Comparison of ENCODE assay signal across 20 mouse cellular contexts in the genomic region with DNA sequence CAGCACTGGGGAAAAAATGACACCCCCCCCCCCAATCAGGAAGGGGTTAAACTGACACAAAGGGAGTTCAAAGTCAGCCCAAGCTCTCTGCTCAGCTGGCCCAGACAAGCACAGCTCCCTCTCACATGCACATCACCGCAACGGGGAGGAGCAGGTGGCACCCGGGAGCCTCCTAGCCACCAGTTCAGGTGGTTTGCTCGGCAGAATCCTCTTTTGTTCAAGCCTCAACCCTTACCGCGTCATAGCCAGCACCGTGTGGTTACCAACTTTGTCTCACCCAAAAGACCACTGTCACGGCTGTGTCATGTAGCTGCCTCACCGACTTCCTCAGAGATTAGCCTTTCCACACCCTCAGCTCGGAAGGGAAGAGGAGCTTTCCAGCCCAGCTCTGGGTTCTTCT. TPM values are rescaled to one million over a fixed set of nuclear protein-coding genes. Genes with fewer than 3 reads are reported as not detected.
DNase-seq lines count a peak whose midpoint lies in the region; ATAC-seq and TF ChIP-seq lines count a peak whose summit lies in the region.
"Had no signal": no experiment of that assay in that cellular context is flagged by ENCODE, and none has a peak within 500 bp of the region (broad histone marks: within the 10 kb centered on the region; RNA-seq: fewer than 3 reads in every experiment).

No protein-coding gene starts in this region.

- peak; percentile 66; the same call in 1 of the 2 replicates for TF ChIP-seq POLR2A in CH12.LX (IDR thresholded peaks at IDR 0.05; ENCODE audit: low read depth, low read length)

- H3K9me3 ChIP-seq in CH12.LX (replicated peaks; ENCODE audit: low read length): no peaks in the 10 kb centered on the region
- H3K9me3 ChIP-seq: embryonic facial prominence, embryonic 10.5 days; heart, embryonic 12.5 days; limb, embryonic 15.5 days had no signal

- H3K27me3 ChIP-seq in CH12.LX (replicated peaks): no peaks in the 10 kb centered on the region
- H3K27me3 ChIP-seq in splenic B cell, adult 2 months (ENCODE audit: control insufficient read depth, insufficient read depth, low read length, poor library complexity, severe bottlenecking): peaks cover 1% of the 10 kb centered on the region; the same call in 1 of the 2 replicates
- H3K27me3 ChIP-seq: heart, embryonic 12.5 days; limb, embryonic 15.5 days had no signal

- peaks cover 20% of the 10 kb centered on the region for H3K79me2 ChIP-seq in CH12.LX (replicated peaks; ENCODE audit: control insufficient read depth, extremely low read depth, insufficient read depth, poor library complexity, severe bottlenecking)

- TF ChIP-seq RAD21 in CH12.LX (IDR thresholded peaks at IDR 0.05; ENCODE audit: low read depth, low read length): no peak

- H3K4me1 ChIP-seq in CH12.LX (ENCODE audit: control insufficient read depth in 1 of 2, insufficient read depth in 2 of 2): peaks cover 60 to 95% of the 10 kb centered on the region in 2 experiments
- H3K4me1 ChIP-seq: heart, embryonic 12.5 days had no signal

- TF ChIP-seq CTCF in CH12.LX (conservative IDR thresholded peaks at IDR 0.05 in 1 of 2, IDR thresholded peaks at IDR 0.05 in 1 of 2; ENCODE audit: low read depth in 2 of 2, low read length in 2 of 2): no peak

- DNase-seq in A20 (ENCODE audit: low read depth, low spot score) (peak; percentile 83), CH12.LX (ENCODE audit: extremely low read depth) (peak; percentile 94)
- peak; percentile 56 for DNase-seq in splenic B cell, adult 2 months (ENCODE audit: low read depth, low spot score)
- DNase-seq in frontal cortex, postnatal 36 days (ENCODE audit: low spot score in 2 of 2): no peak
- DNase-seq in urinary bladder, postnatal 36 days (ENCODE audit: low spot score in 2 of 2): no peak
- DNase-seq in urinary bladder, adult 18-20 months (ENCODE audit: low spot score in 2 of 2): no peak
- DNase-seq in yolk sac, embryonic 10.5 days (ENCODE audit: low spot score): no peak
- DNase-seq: adrenal gland, postnatal 10 days; cerebellum, postnatal 10 days; gastrocnemius, postnatal 36 days; layer of hippocampus, adult 9-11 months; lung, adult 18-20 months; right cerebral cortex, postnatal 4 days had no signal

- TF ChIP-seq EP300 in CH12.LX (IDR thresholded peaks at IDR 0.05; ENCODE audit: low read length): peak; percentile 50

- dilution Hi-C loops in CH12.LX (cut with MboI; ENCODE audit: extremely low pct_ligation_motif_present, extremely low pct_unique_long_range_greater_than_20kb, low sequenced_read_pairs): no loop called here

- H3K4me3 ChIP-seq in CH12.LX (replicated peaks in 1 of 3; ENCODE audit: low read depth in 2 of 3, low read length in 2 of 3, poor library complexity in 1 of 3): no peak overlapping the region
- H3K4me3 ChIP-seq: embryonic facial prominence, embryonic 10.5 days; heart, embryonic 12.5 days; limb, embryonic 15.5 days had no signal

- 0 out of 2 replicates have a peak overlapping the region, but pooled peaks have one; percentile 14 for H3K4me2 ChIP-seq in CH12.LX (ENCODE audit: insufficient read depth, low read depth, poor library complexity, severe bottlenecking)
- H3K4me2 ChIP-seq: heart, embryonic 12.5 days; limb, embryonic 15.5 days had no signal

- in situ Hi-C loops in CH12.LX (cut with MboI; ENCODE audit: low pct_ligation_motif_present, low pct_unique_long_range_greater_than_20kb, low sequenced_read_pairs): loop anchor here (5.0 to 25.0 kb wide), 3 partner anchors 69 to 769 kb away; partner anchors contain the start of genes Caskin2, Rnf157 and Tsen54

- peak; percentile 53 for ATAC-seq in common myeloid progenitor, adult 5-6 weeks (replicated peaks; ENCODE audit: low read depth, poor library complexity, severe bottlenecking)
- ATAC-seq: intestine, embryonic 16.5 days had no signal

- H3K9ac ChIP-seq in CH12.LX (ENCODE audit: insufficient read depth, low read depth): peak overlapping the region; percentile 25; the same call in 1 of the 2 replicates
- H3K9ac ChIP-seq: heart, embryonic 12.5 days; limb, embryonic 15.5 days had no signal

- H3K36me3 ChIP-seq in CH12.LX (replicated peaks in 1 of 2; ENCODE audit: control insufficient read depth in 1 of 2, insufficient read depth in 1 of 2, low read length in 1 of 2): peaks cover 29 to 34% of the 10 kb centered on the region in 2 experiments
- H3K36me3 ChIP-seq in splenic B cell, adult 2 months (ENCODE audit: control insufficient read depth, insufficient read depth, low read length, poor library complexity, severe bottlenecking): peaks cover 6% of the 10 kb centered on the region

- H3K27ac ChIP-seq in CH12.LX (ENCODE audit: insufficient read depth, low read depth): peak overlapping the region; percentile 83
- H3K27ac ChIP-seq: embryonic facial prominence, embryonic 10.5 days; kidney, postnatal 0 days; limb, embryonic 15.5 days; macrophage had no signal

TF ChIP-seq in CH12.LX, 34 proteins besides CTCF, POLR2A, EP300 and RAD21 (continues in another document):
- TF ChIP-seq IRF4 (IDR thresholded peaks at IDR 0.05; ENCODE audit: low read depth, low read length) (peak; percentile 71), MEF2A (IDR thresholded peaks at IDR 0.05; ENCODE audit: borderline replicate concordance, low read depth, low read length) (peak; percentile 60; the same call in 1 of the 2 replicates), NELFE (IDR thresholded peaks at IDR 0.05; ENCODE audit: low read depth, low read length) (no peak), RCOR1 (conservative IDR thresholded peaks at IDR 0.05; ENCODE audit: low read depth, low read length) (no peak), MXI1 (IDR thresholded peaks at IDR 0.05; ENCODE audit: low read depth, low read length) (peak; percentile 53; the same call in 1 of the 2 replicates), CHD1 (IDR thresholded peaks at IDR 0.05; ENCODE audit: low read depth, low read length) (peak; percentile 62; the same call in 1 of the 2 replicates), MYC (IDR thresholded peaks at IDR 0.05; ENCODE audit: low read depth, low read length) (peak; percentile 15; the same call in 1 of the 2 replicates), MAX (IDR thresholded peaks at IDR 0.05; ENCODE audit: low read length) (no peak), UBTF (IDR thresholded peaks at IDR 0.05; ENCODE audit: low read depth, low read length) (no peak), ELF1 (IDR thresholded peaks at IDR 0.05; ENCODE audit: low read depth, low read length) (0 out of 2 replicates have a peak, but pooled peaks have one; percentile 5), ZNF384 (IDR thresholded peaks at IDR 0.05; ENCODE audit: low read depth, low read length) (no peak), ZKSCAN1 (IDR thresholded peaks at IDR 0.05; ENCODE audit: borderline replicate concordance, low read depth, low read length) (no peak), ZMIZ1 (IDR thresholded peaks at IDR 0.05; ENCODE audit: low read depth, low read length) (no peak), TBP (conservative IDR thresholded peaks at IDR 0.05; ENCODE audit: low read depth, low read length) (no peak; the same call in 1 of the 2 replicates), JUND (conservative IDR thresholded peaks at IDR 0.05; ENCODE audit: low read depth, low read length) (no peak), TCF12 (IDR thresholded peaks at IDR 0.05; ENCODE audit: low read depth, low read length) (peak; percentile 85), POLR2AphosphoS2 (IDR thresholded peaks at IDR 0.05; ENCODE audit: low read depth, low read length) (no peak; the same call in 1 of the 2 replicates), CHD2 (IDR thresholded peaks at IDR 0.05; ENCODE audit: low read length) (no peak), SIN3A (IDR thresholded peaks at IDR 0.05; ENCODE audit: low read length) (0 out of 2 replicates have a peak, but pooled peaks have one; percentile 27), NRF1 (IDR thresholded peaks at IDR 0.05; ENCODE audit: low read depth, low read length) (no peak), SMC3 (IDR thresholded peaks at IDR 0.05; ENCODE audit: low read depth, low read length) (no peak; the same call in 1 of the 2 replicates), BHLHE40 (IDR thresholded peaks at IDR 0.05; ENCODE audit: low read depth, low read length) (peak; percentile 94), MAFK (IDR thresholded peaks at IDR 0.05; ENCODE audit: insufficient replicate concordance, low read length) (0 out of 2 replicates have a peak, but pooled peaks have one; percentile 9), GABPA (IDR thresholded peaks at IDR 0.05; ENCODE audit: insufficient replicate concordance, low read depth, low read length) (no peak), USF2 (conservative IDR thresholded peaks at IDR 0.05; ENCODE audit: low read depth, low read length) (no peak), HCFC1 (IDR thresholded peaks at IDR 0.05; ENCODE audit: low read depth, low read length) (no peak), KAT2A (IDR thresholded peaks at IDR 0.05; ENCODE audit: insufficient replicate concordance, low read length) (no peak), E2F4 (IDR thresholded peaks at IDR 0.05; ENCODE audit: insufficient replicate concordance, low read depth, low read length) (no peak), ETS1 (conservative IDR thresholded peaks at IDR 0.05; ENCODE audit: low read depth, low read length) (peak; percentile 96), PAX5 (IDR thresholded peaks at IDR 0.05; ENCODE audit: low read length) (no peak), USF1 (IDR thresholded peaks at IDR 0.05; ENCODE audit: low read depth, low read length) (no peak), JUN (IDR thresholded peaks at IDR 0.05; ENCODE audit: insufficient read depth, low read depth, low read length) (no peak), ZC3H11A (IDR thresholded peaks at IDR 0.05; ENCODE audit: low read depth, low read length) (no peak)

RNA-seq across cellular contexts. Expression of gene Slc25a19, which starts 15.2 kb away (rescaled TPM):
- total RNA-seq in CH12.LX (2012; rRNA removed) (277 and 312 TPM in 2 replicates), CH12.LX (2014; rRNA removed) (278 and 294 TPM in 2 replicates)
- 374 and 398 TPM in 2 replicates for polyA plus RNA-seq in CH12.LX (2012; ENCODE audit: insufficient read length, low read depth)
- total RNA-seq in common myeloid progenitor, adult 5-6 weeks (2017): 22.3 and 28.1 TPM in 2 replicates

RNA-seq across cellular contexts. Expression of gene Mif4gd, which starts 30.5 kb away (rescaled TPM):
- total RNA-seq in CH12.LX (2012; rRNA removed): 143 and 177 TPM in 2 replicates
- total RNA-seq in CH12.LX (2014; rRNA removed): 160 and 174 TPM in 2 replicates
- 131 and 143 TPM in 2 replicates for polyA plus RNA-seq in CH12.LX (2012; ENCODE audit: insufficient read length, low read depth)
- total RNA-seq in common myeloid progenitor, adult 5-6 weeks (2017): 20.3 and 26.9 TPM in 2 replicates

RNA-seq across cellular contexts. Expression of gene Gga3, which starts 39.4 kb away (rescaled TPM):
- total RNA-seq in CH12.LX (2012; rRNA removed) (18.7 and 22.6 TPM in 2 replicates), CH12.LX (2014; rRNA removed) (7.7 TPM in 2 replicates)
- 37.2 and 39.8 TPM in 2 replicates for polyA plus RNA-seq in CH12.LX (2012; ENCODE audit: insufficient read length, low read depth)
- 21.3 and 38.2 TPM in 2 replicates for total RNA-seq in common myeloid progenitor, adult 5-6 weeks (2017)

RNA-seq across cellular contexts. Expression of gene Mrps7, which starts 39.5 kb away (rescaled TPM):
- total RNA-seq in CH12.LX (2012; rRNA removed) (172 and 217 TPM in 2 replicates), CH12.LX (2014; rRNA removed) (154 and 168 TPM in 2 replicates)
- 157 and 184 TPM in 2 replicates for polyA plus RNA-seq in CH12.LX (2012; ENCODE audit: insufficient read length, low read depth)
- total RNA-seq in common myeloid progenitor, adult 5-6 weeks (2017): 31.7 and 39.0 TPM in 2 replicates

Comparison
In these comparisons a context has a peak if more than half of its experiments do, and no peak if none do; other contexts are left out.
1. DNase-seq: peak in A20 (single experiment), CH12.LX (single experiment) and splenic B cell, adult 2 months (single experiment); none in frontal cortex, postnatal 36 days (0 of 2), urinary bladder, postnatal 36 days (0 of 2), urinary bladder, adult 18-20 months (0 of 2) and yolk sac, embryonic 10.5 days (single experiment).